Mouse (Mus musculus): ENCODE results near the gene Atg10. TPM values are rescaled to one million over a fixed set of nuclear protein-coding genes. Genes with fewer than 3 reads are reported as not detected.
"Not testable (repeated sequence)": the region's sequence is repeated elsewhere in the genome, so short reads cannot be mapped to it uniquely, and the experiment has no call there.

Atg10 gene
- total RNA-seq, 1 experiment from 2014 or later, result 18.2 TPM

- peak; percentile 16 for DNase-seq
Measured at GRCm38 (mm10) chr13:90933256-90933655, 290.5 kb downstream of the Atg10 start.

- DNase-seq, result peak; percentile 80
Measured at GRCm38 (mm10) chr13:90929847-90930246, 293.9 kb downstream of the Atg10 start.

- DNase-seq, result not testable (repeated sequence)
Measured at GRCm38 (mm10) chr13:90928266-90928665, 295.5 kb downstream of the Atg10 start.

- no peak for DNase-seq
Measured at GRCm38 (mm10) chr13:90926938-90927633, 296.7 kb downstream of the Atg10 start.

- DNase-seq, result no peak
Measured at GRCm38 (mm10) chr13:90926125-90926765, 297.5 kb downstream of the Atg10 start.

GRCm38 (mm10) chr13:90925191-90925590, 298.6 kb downstream of the Atg10 start:
- DNase-seq, result no peak

- DNase-seq, result no peak
Measured at GRCm38 (mm10) chr13:90924072-90924471, 299.7 kb downstream of the Atg10 start.

GRCm38 (mm10) chr13:90923617-90924016, 300.2 kb downstream of the Atg10 start:
- DNase-seq, result not testable (repeated sequence)

GRCm38 (mm10) chr13:90922751-90923612, 300.8 kb downstream of the Atg10 start, which contains the start of gene Rps23:
Gene Rps23, plus strand, starts transcription at chr13:90922958.
- peak; percentile 94 for DNase-seq

- no peak for DNase-seq
Measured at GRCm38 (mm10) chr13:90914721-90915120, 309.0 kb downstream of the Atg10 start.

GRCm38 (mm10) chr13:90913675-90914192, 310.0 kb downstream of the Atg10 start:
- DNase-seq, result no peak

GRCm38 (mm10) chr13:90912760-90913674, 310.8 kb downstream of the Atg10 start:
- no peak for DNase-seq

GRCm38 (mm10) chr13:90907376-90907775, 316.4 kb downstream of the Atg10 start:
- DNase-seq, result no peak

- DNase-seq, result no peak
Measured at GRCm38 (mm10) chr13:90905176-90905575, 318.6 kb downstream of the Atg10 start, which contains the start of gene Atp6ap1l. Gene Atp6ap1l, minus strand, starts transcription at chr13:90905355.

- no peak for DNase-seq
Measured at GRCm38 (mm10) chr13:90896821-90897220, 326.9 kb downstream of the Atg10 start.

GRCm38 (mm10) chr13:90896098-90896497, 327.7 kb downstream of the Atg10 start:
- no peak for DNase-seq

- no peak for DNase-seq
Measured at GRCm38 (mm10) chr13:90894819-90895218, 328.9 kb downstream of the Atg10 start.

- DNase-seq, result no peak
Measured at GRCm38 (mm10) chr13:90890111-90890510, 333.7 kb downstream of the Atg10 start.

- peak; percentile 78 for DNase-seq
Measured at GRCm38 (mm10) chr13:90886568-90886983, 337.2 kb downstream of the Atg10 start.

- DNase-seq, result no peak
Measured at GRCm38 (mm10) chr13:90885856-90886532, 337.8 kb downstream of the Atg10 start.

Measured in adrenal gland, postnatal 14 days (tissue).